Mouse (Mus musculus) hindbrain, embryonic 12.5 days (tissue): Measurements from ENCODE around the gene Slc5a11. TPM values are rescaled to one million over a fixed set of nuclear protein-coding genes. Genes with fewer than 3 reads are reported as not detected.

ENCODE experiments used
- ATAC-seq: fragments of 200-750 bp; cut with Nextera tagmentation; 2 replicates; pipeline ENCODE4 v1.8.0; 2017; ENCODE audit warnings: moderate TSS enrichment; ENCODE audit not compliant: low FRiP score
- H3K27ac ChIP-seq: fragments of 300-500 bp; sonication (generic); 2 replicates; pipeline ENCODE4 v1.5.1; 2016; ENCODE audit warnings: mild to moderate bottlenecking
- H3K27me3 ChIP-seq: fragments of 300-500 bp; sonication (generic); 2 replicates; pipeline ENCODE4 v1.6.1; 2016; ENCODE audit warnings: mild to moderate bottlenecking
- H3K36me3 ChIP-seq: fragments of 300-500 bp; sonication (generic); 2 replicates; pipeline ENCODE4 v1.6.1; 2016; ENCODE audit warnings: mild to moderate bottlenecking
- H3K4me1 ChIP-seq: fragments of 300-500 bp; sonication (generic); 2 replicates; pipeline ENCODE4 v1.6.1; 2016
- H3K4me2 ChIP-seq: fragments of 300-500 bp; sonication (generic); replicated peaks from 2 replicates; pipeline ENCODE4 v1.6.1; 2016; ENCODE audit warnings: mild to moderate bottlenecking
- H3K4me3 ChIP-seq: fragments of 300-500 bp; sonication (generic); 2 replicates; pipeline ENCODE4 v1.5.1; 2016; ENCODE audit warnings: mild to moderate bottlenecking
- H3K9ac ChIP-seq: fragments of 300-500 bp; sonication (generic); 2 replicates; pipeline ENCODE4 v1.6.1; 2016; ENCODE audit warnings: mild to moderate bottlenecking, moderate library complexity
- H3K9me3 ChIP-seq: fragments of 300-500 bp; sonication (generic); replicated peaks from 2 replicates; pipeline ENCODE4 v1.6.1; 2016; ENCODE audit warnings: mild to moderate bottlenecking
- WGBS: fragments of 180-500 bp; shearing (Covaris S2); methylation state at CpG from one replicate; pipeline ENCODE4 v1.1.7; 2016; 5-methylcytosine and 5-hydroxymethylcytosine counted together
- polyA plus RNA-seq: library from polyadenylated mRNA; unstranded; fragments of >200 nt; fragmentation: Nextera tagmentation; extraction: Ambion mirVana; gene quantifications from 2 replicates; pipeline ENCODE4 v1.2.1, GENCODE M21; 2016

Gene Slc5a11
- polyA plus RNA-seq, 1 experiment from 2014 or later: not detected

DNA sequence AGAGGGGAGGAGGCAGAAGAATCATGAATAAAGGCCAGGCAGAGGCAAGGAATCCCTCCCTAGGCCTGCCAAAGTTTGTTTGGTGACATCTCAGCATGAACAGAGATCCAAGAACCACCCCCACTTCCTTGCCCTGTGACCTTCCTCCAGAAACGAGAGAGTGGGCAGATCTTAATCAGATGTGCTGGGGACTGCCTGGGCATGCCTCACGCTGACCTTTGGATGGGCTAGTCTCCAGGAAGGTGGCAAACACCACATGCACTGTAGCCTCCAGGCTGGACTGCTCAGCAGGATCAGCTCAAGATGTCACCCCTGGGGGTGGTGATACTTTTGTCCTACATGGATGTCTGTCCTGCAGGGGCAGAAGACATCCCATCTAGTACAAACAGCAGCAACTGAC lies 33.6 kb downstream of the Slc5a11 start:
- Histone ChIP-seq H3K36me3 (no peaks in the 10 kb centered on the region), H3K9me3 (no peaks in the 10 kb centered on the region), H3K4me1 (no peaks in the 10 kb centered on the region), H3K9ac (no peak overlapping the region), H3K4me3 (no peak overlapping the region), H3K27me3 (no peaks in the 10 kb centered on the region), H3K27ac (no peak overlapping the region), H3K4me2 (no peak overlapping the region)
- WGBS: 48% methylated on average over 2 of the region's 2 CpGs
- no peak for ATAC-seq

DNA sequence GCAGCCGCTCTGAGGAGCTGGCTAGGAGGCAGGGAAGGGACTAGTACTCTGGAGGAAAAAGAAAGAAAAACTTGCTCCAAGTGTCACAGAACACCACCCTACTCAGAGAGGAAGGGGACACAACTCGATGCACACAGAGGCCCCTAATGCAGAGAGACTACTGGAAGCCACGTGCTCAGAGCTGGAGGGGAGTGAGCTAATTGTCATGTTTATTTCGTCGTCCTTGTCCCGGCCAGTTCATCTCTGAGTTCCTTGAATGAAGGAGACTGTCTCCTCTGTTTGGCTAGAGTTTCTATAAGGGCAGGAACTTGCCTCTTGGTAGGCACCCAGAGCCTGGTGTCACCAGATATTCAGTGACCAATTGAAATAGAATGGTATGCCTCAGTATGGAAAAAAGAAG lies 36.8 kb downstream of the Slc5a11 start:
- ATAC-seq: no peak
- H3K27me3 ChIP-seq: no peaks in the 10 kb centered on the region
- no peak overlapping the region for H3K4me2 ChIP-seq
- H3K4me3 ChIP-seq: no peak overlapping the region
- no peak overlapping the region for H3K9ac ChIP-seq
- H3K9me3 ChIP-seq: no peaks in the 10 kb centered on the region
- H3K4me1 ChIP-seq: no peaks in the 10 kb centered on the region
- no peak overlapping the region for H3K27ac ChIP-seq
- H3K36me3 ChIP-seq: no peaks in the 10 kb centered on the region
- WGBS: 39% methylated on average over 6 of the region's 6 CpGs

DNA sequence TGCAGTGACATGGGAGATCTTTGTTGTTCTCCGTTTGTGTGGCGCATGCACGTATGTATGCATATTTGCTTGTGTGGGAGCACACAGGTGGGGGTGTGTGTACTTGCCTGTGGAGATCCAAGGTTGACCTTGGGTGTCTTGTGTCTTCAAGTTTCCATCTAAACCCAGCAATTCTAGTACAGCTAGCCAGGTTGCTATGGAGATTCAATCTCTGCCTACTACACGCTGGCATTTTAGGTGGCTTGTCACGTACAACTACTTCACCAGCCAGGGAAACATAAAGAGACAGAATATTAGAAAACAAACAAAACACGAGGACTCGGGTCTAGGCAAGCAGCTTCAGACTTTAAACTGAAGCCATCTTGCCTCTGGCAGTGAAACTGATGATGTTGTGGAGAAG lies 38.8 kb downstream of the Slc5a11 start:
- no peak for ATAC-seq
- Histone ChIP-seq H3K4me3 (no peak overlapping the region), H3K4me2 (no peak overlapping the region), H3K9me3 (no peaks in the 10 kb centered on the region), H3K27me3 (no peaks in the 10 kb centered on the region), H3K4me1 (no peaks in the 10 kb centered on the region), H3K27ac (no peak overlapping the region), H3K36me3 (no peaks in the 10 kb centered on the region), H3K9ac (no peak overlapping the region)
- 76% methylated on average over 7 of the region's 7 CpGs for WGBS

DNA sequence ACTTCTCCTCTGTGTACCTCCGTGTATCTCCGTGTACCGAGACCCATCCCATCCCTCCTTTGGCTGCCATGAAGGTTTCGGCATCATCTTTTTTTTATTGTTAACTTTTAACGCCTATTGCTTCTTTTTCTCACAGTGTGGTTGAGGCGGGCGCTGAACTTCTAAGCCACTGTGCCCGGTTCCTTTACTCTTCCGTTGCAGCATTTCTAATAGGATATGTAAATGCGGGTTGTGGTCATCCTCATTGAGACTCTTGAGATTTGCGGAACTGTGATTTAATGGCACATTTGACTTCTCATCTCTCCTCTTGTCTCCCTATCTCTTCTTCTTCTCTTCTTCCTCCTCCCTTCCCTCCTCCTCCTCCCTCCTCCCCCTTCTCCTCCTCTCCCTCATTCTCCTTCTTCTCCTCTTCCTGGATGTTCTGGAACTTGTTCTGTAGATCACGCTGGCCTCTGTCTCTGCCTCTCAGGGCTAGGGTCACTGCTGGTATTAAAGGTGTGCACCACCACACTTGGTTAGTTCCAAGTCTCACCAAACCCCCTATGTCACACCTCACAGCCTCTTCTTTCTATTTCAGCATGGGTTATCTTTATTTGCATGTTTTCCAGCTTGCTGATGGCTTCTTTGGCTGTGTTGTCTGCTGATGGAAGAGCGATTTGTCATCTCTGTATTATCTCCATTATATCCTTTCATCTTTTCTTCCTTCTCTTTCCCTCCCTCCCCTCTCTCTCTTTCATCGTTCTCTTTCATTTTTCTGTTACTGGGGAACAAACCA lies 39.8 kb downstream of the Slc5a11 start:
- Histone ChIP-seq H3K4me3 (no peak overlapping the region), H3K9me3 (no peaks in the 10 kb centered on the region), H3K36me3 (no peaks in the 10 kb centered on the region), H3K27ac (no peak overlapping the region), H3K4me1 (no peaks in the 10 kb centered on the region), H3K9ac (no peak overlapping the region), H3K4me2 (no peak overlapping the region), H3K27me3 (no peaks in the 10 kb centered on the region)
- ATAC-seq: no peak
- WGBS: 93% methylated on average over 14 of the region's 14 CpGs

- no peaks in the 10 kb centered on the region for H3K36me3 ChIP-seq
- no peak overlapping the region for H3K4me3 ChIP-seq
- H3K9ac ChIP-seq: no peak overlapping the region
- H3K4me2 ChIP-seq: no peak overlapping the region
- ATAC-seq: no peak
- no peak overlapping the region for H3K27ac ChIP-seq
- no peaks in the 10 kb centered on the region for H3K9me3 ChIP-seq
- WGBS: 90% methylated on average over 8 of the region's 8 CpGs
- no peaks in the 10 kb centered on the region for H3K4me1 ChIP-seq
- no peaks in the 10 kb centered on the region for H3K27me3 ChIP-seq
Observed at GRCm38 (mm10) chr7:123258103-123258502, 43.5 kb downstream of the Slc5a11 start.

GRCm38 (mm10) chr7:123273056-123273455 lies 58.5 kb downstream of the Slc5a11 start:
- H3K4me1 ChIP-seq: peaks cover 9% of the 10 kb centered on the region
- no peak overlapping the region for H3K9ac ChIP-seq
- H3K36me3 ChIP-seq: peaks cover 8% of the 10 kb centered on the region; the same call in 1 of the 2 replicates
- no peak overlapping the region for H3K27ac ChIP-seq
- H3K4me3 ChIP-seq: no peak overlapping the region
- no peak overlapping the region for H3K4me2 ChIP-seq
- WGBS: 68% methylated on average over 11 of the region's 11 CpGs
- no peaks in the 10 kb centered on the region for H3K9me3 ChIP-seq
- no peaks in the 10 kb centered on the region for H3K27me3 ChIP-seq
- no peak for ATAC-seq

DNA sequence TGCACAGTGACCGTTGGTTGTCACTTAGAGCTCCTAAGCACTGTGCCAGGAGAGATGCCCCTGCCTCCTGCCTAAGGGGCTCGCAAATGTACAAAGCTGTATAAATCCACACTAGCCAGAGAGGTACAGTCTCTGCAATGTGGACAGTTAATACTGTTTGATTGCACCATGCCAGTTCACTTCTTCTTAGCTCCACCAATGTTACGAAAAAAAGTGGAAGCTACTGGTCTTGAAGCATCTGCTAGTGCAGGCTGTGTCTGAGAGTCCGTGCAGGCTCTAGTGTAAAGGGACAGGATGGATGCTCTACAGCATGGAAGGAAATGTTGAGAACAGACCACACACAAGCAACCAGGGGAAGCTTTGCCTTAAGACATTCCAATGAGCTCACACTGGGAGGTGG lies 62.0 kb downstream of the Slc5a11 start:
- no peak for ATAC-seq
- Histone ChIP-seq H3K9me3 (no peaks in the 10 kb centered on the region), H3K4me1 (peaks cover 9% of the 10 kb centered on the region), H3K4me3 (no peak overlapping the region), H3K9ac (no peak overlapping the region), H3K27ac (no peak overlapping the region), H3K4me2 (no peak overlapping the region), H3K36me3 (peaks cover 30% of the 10 kb centered on the region), H3K27me3 (no peaks in the 10 kb centered on the region)
- WGBS: 89% methylated on average over 4 of the region's 4 CpGs

DNA sequence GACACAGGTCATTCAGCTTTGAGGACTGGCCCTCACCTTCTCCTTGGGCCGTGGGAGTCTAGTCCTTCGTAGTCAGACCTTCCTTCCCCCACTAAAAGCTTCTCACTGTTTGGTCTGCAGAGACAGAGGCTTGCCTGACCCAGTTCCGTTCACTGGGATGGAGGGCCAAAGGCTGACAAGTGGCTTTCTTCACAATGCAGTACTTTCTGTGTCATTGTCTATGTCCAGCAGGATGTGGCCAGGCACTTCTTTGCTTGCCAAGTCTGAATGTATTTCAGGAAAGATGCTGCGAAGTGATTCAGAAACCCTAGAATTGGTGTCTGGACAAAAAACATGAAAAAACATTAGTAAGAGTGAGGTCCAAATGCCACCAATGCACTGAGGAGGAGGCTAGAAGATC lies 65.2 kb downstream of the Slc5a11 start:
- Histone ChIP-seq H3K9ac (no peak overlapping the region), H3K27me3 (no peaks in the 10 kb centered on the region), H3K27ac (no peak overlapping the region), H3K4me2 (no peak overlapping the region), H3K4me3 (no peak overlapping the region), H3K36me3 (peaks cover 42% of the 10 kb centered on the region), H3K9me3 (no peaks in the 10 kb centered on the region), H3K4me1 (no peaks in the 10 kb centered on the region)
- ATAC-seq: no peak
- WGBS: 91% methylated on average over 4 of the region's 4 CpGs

GRCm38 (mm10) chr7:123283826-123284225 lies 69.2 kb downstream of the Slc5a11 start:
- peaks cover 52% of the 10 kb centered on the region for H3K36me3 ChIP-seq
- no peak overlapping the region for H3K9ac ChIP-seq
- no peaks in the 10 kb centered on the region; the same call in 1 of the 2 replicates for H3K4me1 ChIP-seq
- H3K27ac ChIP-seq: no peak overlapping the region
- H3K9me3 ChIP-seq: no peaks in the 10 kb centered on the region
- 88% methylated on average over 4 of the region's 4 CpGs for WGBS
- no peak for ATAC-seq
- H3K4me3 ChIP-seq: no peak overlapping the region
- no peaks in the 10 kb centered on the region for H3K27me3 ChIP-seq
- no peak overlapping the region for H3K4me2 ChIP-seq

GRCm38 (mm10) chr7:123285896-123286295 lies 71.3 kb downstream of the Slc5a11 start:
- Histone ChIP-seq H3K36me3 (peaks cover 54% of the 10 kb centered on the region), H3K4me1 (no peaks in the 10 kb centered on the region; the same call in 1 of the 2 replicates), H3K27ac (no peak overlapping the region), H3K9me3 (no peaks in the 10 kb centered on the region), H3K27me3 (no peaks in the 10 kb centered on the region), H3K9ac (no peak overlapping the region), H3K4me3 (no peak overlapping the region), H3K4me2 (no peak overlapping the region)
- WGBS: 92% methylated on average over 5 of the region's 5 CpGs
- ATAC-seq: no peak

GRCm38 (mm10) chr7:123287903-123288302 lies 73.3 kb downstream of the Slc5a11 start:
- Histone ChIP-seq H3K9ac (no peak overlapping the region), H3K4me1 (no peaks in the 10 kb centered on the region; the same call in 1 of the 2 replicates), H3K4me3 (no peak overlapping the region), H3K27ac (no peak overlapping the region), H3K9me3 (no peaks in the 10 kb centered on the region), H3K4me2 (no peak overlapping the region), H3K27me3 (no peaks in the 10 kb centered on the region), H3K36me3 (peaks cover 70% of the 10 kb centered on the region)
- 92% methylated on average over 3 of the region's 3 CpGs for WGBS
- no peak for ATAC-seq

DNA sequence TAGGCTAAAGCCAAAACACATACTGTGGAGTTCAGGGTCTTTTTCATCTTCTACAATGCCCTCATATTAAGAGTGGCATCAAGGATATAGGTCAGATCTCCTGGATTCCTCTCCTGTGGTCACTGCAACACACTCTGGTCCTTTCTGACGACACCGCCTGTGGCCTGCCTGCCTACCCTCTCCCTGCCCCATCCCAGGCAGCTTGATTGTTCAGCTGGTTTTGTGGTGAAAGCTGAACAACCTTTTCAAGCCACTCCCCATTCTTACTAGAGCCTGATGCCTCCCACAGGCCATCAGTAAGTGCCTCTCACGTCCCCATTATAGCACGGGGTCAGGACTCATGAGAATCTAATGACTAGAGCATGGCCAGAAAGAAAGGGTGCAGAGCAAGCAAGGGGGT lies 74.6 kb downstream of the Slc5a11 start:
- H3K36me3 ChIP-seq: peaks cover 70% of the 10 kb centered on the region
- no peak for ATAC-seq
- no peak overlapping the region for H3K9ac ChIP-seq
- H3K9me3 ChIP-seq: no peaks in the 10 kb centered on the region
- no peaks in the 10 kb centered on the region; the same call in 1 of the 2 replicates for H3K4me1 ChIP-seq
- no peak overlapping the region for H3K27ac ChIP-seq
- H3K4me3 ChIP-seq: no peak overlapping the region
- no peak overlapping the region for H3K4me2 ChIP-seq
- no peaks in the 10 kb centered on the region for H3K27me3 ChIP-seq
- 78% methylated on average over 4 of the region's 4 CpGs for WGBS

GRCm38 (mm10) chr7:123291942-123292341 lies 77.4 kb downstream of the Slc5a11 start:
- WGBS: 92% methylated on average over 8 of the region's 8 CpGs
- Histone ChIP-seq H3K36me3 (peaks cover 74% of the 10 kb centered on the region), H3K4me1 (no peaks in the 10 kb centered on the region), H3K27me3 (no peaks in the 10 kb centered on the region), H3K27ac (no peak overlapping the region), H3K4me3 (no peak overlapping the region), H3K9ac (no peak overlapping the region), H3K4me2 (no peak overlapping the region), H3K9me3 (no peaks in the 10 kb centered on the region)
- no peak for ATAC-seq
